Mouse (Mus musculus) kidney, adult 2 months (tissue): ENCODE measurements at regions not wholly inside any gene's neighbourhood (a gene's known extent, or its start where the extent isn't known, plus 50 kb on each side); places are given as distances from the start of the nearest gene placed in this dataset.

Source experiments
- CTCF ChIP-seq: fragments of 200-500 bp; conservative IDR thresholded peaks from 2 replicates; pipeline ENCODE4 v1.5.1; 2011; ENCODE audit warnings: low read depth, mild to moderate bottlenecking, control low read depth, low read length, moderate library complexity, mixed read lengths; ENCODE audit not compliant: insufficient read depth, insufficient read length
- POLR2A ChIP-seq: fragments of 200-500 bp; IDR thresholded peaks from one replicate; pipeline ENCODE4 v1.6.1; 2011; ENCODE audit warnings: low read depth, low read length, control low read depth

DNA sequence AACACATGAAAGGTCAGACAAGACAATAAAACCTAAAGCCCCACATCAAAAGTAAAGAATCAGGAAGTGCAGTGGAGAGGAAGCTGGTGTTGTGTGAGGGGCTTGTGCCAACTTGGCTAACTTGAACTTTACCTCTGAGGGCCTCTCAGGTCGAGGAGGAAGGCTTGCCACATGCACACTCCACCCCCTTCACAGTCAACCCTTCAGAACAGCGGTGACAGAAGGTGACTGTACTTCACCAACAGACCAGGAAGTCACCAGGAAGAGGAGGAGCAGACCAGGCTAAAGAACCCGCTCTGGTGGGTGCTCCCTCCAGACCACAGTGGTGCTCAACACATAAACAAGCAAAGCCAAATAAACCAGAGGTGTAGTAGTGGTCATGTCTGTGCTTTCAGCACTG lies 341.0 kb downstream of the Zfp706 start:
- TF ChIP-seq CTCF (no peak), POLR2A (no peak)
